Mouse (Mus musculus): Measurements from ENCODE around the gene Fcrl1.
"Not testable (repeated sequence)": the region's sequence is repeated elsewhere in the genome, so short reads cannot be mapped to it uniquely, and the experiment has no call there.

Fcrl1 gene

GRCm38 (mm10) chr3:87376195-87377165 is at the start of gene Fcrl1:
TSS of gene Fcrl1 (plus strand) at chr3:87376387.
- no peak for DNase-seq

- DNase-seq, result no peak
These were observed 38.3 kb upstream of the Fcrl1 start for GRCm38 (mm10) chr3:87337899-87338298.

GRCm38 (mm10) chr3:87350992-87351391 is 25.2 kb upstream of the Fcrl1 start:
- not testable (repeated sequence) for DNase-seq

DNA sequence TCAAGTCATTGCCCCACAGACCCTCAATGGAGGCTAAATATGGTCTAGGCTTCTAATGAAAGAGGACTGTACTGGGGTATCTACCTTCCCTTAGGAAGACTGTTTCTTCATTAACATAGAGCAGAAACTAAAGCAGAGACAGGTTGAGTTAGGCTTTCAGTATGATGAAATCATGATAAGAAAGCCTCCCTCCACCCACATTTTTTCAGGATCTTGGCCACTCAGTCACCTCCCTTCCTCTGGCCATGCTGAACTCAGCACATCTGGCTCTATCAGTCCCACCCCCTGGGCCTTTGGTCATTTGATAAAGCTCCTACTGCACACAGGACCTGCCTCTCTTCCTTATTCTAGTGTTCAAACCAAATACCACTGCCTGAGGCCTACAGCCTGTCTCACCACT is 18.6 kb upstream of the Fcrl1 start, which contains the start of gene Cd5l:
Cd5l (plus strand) TSS at position 301 of the 400 bp plus-strand sequence.
- DNase-seq, result no peak

DNA sequence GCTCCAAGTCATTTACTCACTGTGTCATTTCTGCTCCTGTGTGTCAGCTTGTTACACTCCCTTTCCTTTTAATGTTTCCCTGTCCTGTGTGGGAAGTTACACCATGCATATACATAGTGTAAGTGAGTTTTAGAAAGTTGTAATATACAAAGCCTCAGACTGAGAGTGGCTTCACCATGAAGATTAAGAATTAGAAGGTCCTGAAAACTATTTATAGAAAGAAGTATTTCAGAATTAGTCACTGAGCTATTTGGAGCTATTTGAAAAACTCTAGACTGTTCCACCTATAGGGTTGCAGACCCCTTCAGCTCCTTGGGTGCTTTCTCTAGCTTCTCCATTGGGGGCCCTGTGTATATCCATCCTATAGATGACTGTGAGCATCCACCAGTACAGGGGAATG is 17.0 kb upstream of the Fcrl1 start:
- no peak for DNase-seq

- no peak for DNase-seq
These were observed 15.7 kb upstream of the Fcrl1 start for GRCm38 (mm10) chr3:87360466-87360865.

DNA sequence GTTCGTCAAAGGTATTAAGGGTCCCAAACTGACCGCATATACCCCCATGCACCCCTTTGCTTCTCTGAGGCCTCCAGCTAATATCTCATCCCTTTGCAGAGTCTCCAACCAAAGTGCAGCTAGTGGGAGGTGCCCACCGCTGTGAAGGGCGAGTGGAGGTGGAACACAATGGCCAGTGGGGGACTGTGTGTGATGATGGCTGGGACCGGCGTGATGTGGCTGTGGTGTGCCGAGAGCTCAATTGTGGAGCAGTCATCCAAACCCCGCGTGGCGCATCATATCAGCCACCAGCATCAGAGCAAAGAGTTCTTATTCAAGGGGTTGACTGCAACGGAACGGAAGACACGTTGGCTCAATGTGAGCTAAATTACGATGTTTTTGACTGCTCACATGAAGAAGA is 10.5 kb upstream of the Fcrl1 start:
- DNase-seq, result no peak

DNA sequence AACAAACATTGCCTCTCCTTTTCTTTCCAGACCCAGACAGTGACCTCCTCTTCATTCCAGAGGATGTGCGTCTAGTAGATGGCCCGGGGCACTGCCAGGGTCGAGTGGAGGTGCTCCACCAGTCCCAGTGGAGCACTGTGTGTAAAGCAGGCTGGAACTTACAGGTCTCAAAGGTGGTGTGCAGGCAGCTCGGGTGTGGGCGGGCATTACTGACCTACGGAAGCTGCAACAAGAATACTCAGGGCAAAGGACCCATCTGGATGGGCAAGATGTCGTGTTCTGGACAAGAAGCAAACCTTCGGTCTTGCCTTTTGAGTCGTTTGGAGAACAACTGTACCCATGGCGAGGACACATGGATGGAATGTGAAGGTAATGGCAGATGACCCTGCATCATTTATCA is 8.7 kb upstream of the Fcrl1 start:
- no peak for DNase-seq

DNA sequence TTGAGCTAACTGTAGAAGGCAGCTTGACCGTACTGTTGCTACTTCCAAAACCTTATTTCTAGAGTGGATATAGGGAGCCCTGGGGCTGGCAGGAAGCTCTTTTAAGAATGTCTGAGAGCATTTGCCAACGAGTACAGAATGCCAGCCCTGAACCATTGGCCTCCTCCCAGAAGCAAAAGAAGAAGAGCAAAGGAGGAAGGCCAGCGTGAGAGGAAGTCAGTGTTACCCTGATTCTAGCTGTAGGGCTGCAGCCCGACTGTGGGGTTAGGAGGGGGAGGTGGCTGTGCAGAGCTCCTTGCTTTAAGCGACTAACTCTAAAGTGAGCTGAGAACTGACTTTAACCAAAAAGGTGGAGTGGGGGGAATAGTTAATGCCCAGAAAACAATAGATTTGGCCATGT is 7.0 kb upstream of the Fcrl1 start:
- no peak for DNase-seq

GRCm38 (mm10) chr3:87377228-87377627 is 1.0 kb downstream of the Fcrl1 start:
- DNase-seq, result no peak

DNA sequence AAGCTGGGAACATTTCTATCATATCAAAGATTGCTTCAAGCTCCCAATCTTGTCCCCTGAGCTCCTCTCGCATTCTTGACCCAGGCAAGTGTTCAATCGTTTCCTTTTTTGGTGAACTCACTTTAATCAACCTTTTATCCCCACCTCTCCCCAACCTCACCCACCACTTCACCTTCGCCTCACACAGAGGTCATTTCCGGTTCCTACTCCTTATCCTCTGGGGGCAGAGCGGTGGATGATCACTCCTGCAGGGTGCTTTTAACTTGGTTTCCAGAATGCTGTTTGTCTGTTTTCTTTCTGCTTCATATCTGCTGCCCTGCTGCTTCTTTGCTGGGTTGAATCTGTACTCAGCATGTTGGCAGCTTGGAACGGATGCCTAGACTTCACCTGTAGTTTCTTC is 1.5 kb downstream of the Fcrl1 start:
- DNase-seq, result no peak

- not testable (repeated sequence) for DNase-seq
These were observed 3.6 kb downstream of the Fcrl1 start for GRCm38 (mm10) chr3:87379641-87380315.

GRCm38 (mm10) chr3:87381806-87382712 is 5.9 kb downstream of the Fcrl1 start:
- DNase-seq, result no peak

- no peak for DNase-seq
These were observed 7.1 kb downstream of the Fcrl1 start for GRCm38 (mm10) chr3:87383308-87383707.

DNA sequence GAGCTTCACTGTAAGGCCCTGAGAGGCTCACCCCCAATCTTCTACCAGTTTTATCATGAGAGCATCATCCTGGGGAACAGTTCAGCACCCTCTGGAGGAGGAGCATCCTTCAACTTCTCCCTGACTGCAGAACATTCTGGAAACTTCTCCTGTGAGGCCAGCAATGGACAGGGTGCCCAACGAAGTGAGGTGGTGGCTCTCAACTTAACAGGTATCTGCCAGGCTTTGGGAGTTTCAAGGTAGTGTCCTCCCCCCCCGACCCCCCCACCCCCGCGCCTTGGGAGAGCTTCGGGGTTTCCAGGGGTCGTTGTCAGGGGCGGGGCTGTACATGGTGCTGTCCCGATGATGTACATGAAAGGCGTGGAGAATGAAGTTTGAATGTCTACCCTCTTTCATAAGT is 8.9 kb downstream of the Fcrl1 start:
- no peak for DNase-seq

- DNase-seq, result no peak
These were observed 14.7 kb downstream of the Fcrl1 start for GRCm38 (mm10) chr3:87390935-87391334.

- DNase-seq, result no peak
These were observed 22.6 kb downstream of the Fcrl1 start for GRCm38 (mm10) chr3:87398809-87399208.

DNA sequence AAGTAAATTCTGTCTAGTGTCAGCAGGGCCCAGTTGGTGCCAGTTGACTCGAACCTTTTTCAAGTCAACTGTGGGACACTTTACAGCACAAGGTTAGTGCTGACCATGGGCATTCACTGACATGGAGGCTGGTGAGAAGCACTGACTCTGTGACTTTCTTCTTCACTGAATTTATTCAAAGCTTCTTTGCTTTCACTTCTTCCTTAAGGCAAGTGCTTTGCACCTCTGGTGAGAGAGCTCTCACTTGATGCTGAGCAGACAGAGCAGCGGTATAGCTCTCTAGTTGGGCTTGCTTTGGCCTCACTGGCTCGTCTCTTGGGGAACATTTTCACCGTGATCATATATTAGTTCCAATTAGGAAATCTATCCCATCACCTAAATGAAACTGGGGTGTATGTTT is 23.7 kb downstream of the Fcrl1 start:
- DNase-seq, result no peak

DNA sequence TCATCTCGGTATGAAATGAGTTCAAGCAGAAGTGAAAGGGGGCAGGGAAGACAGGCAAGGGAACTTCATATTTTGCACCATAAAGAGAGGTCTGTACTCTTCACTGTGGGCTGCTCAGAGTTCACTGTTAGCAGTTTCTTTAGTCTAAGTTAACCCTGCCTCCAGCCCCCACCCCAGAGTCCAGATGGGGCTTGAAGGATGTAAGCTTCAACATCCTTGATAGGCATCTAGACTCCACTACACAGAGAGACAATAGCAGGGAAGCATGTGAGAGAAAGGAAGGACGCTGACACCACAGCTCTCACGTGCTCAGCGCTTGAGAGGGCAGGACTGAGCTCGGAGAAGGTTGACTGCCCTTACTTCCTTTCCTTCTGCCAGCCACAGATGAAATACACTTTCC is 25.1 kb downstream of the Fcrl1 start:
- no peak for DNase-seq

- DNase-seq, result no peak
These were observed 32.0 kb downstream of the Fcrl1 start for GRCm38 (mm10) chr3:87408171-87408570.

DNA sequence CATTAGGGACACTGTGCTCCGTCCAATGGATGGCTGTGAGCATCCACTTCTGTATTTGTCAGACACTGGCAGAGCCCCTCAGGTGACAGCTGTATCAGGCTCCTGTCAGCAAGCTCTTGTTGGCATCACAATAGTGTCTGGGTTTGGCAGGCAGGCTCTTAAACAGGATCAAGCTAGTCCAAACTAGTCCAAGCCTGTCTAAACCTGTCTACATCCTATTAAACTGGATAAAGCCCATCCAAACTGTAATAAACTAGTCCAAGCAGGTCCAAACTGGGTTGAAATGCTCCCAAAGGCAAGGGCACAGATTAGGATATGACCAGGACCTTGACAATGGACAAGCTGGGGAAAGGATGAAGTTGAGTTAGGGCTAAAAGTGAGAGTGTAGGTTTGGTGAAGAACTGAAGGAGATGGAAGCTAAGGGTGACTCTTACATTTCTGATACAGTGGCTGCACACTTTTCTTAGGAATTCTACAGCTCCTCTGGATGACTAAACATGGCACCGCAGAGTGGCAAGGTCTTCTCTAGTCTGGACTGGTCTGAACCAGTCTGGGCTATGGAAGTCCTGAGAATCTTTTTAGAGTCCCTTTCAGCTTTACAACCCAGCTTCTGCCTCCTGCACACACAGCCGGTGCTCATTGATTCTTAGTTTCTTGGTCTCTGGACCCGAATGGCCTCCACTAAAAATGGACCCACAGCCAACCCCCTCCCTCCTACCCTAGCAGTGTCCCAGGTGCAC is 33.2 kb downstream of the Fcrl1 start:
- no peak for DNase-seq

DNA sequence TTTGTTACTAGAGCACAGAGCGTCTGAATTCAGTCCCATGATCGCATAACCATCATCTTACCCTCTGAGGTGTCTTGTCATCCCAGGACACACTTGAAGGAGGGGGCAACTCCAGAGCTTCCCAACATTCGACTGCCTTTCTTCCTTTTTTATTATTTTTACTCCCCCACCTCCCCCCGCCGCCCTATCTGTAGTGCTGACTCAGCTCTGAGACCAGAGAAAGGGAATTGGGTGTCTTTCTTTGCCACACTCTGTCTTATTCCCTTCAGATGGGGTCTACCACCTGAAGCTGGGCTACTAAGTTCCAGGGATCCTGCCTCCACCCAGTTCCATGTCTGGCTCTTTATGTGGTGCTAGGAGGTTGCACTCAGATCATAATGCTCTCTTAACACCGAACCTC is 34.4 kb downstream of the Fcrl1 start:
- DNase-seq, result no peak

Measured in right cerebral cortex, postnatal 14 days (tissue).